Mouse (Mus musculus) neural tube, embryonic 15.5 days (tissue): ENCODE measurements around the gene Wdr86. TPM values are rescaled to one million over a fixed set of nuclear protein-coding genes. Genes with fewer than 3 reads are reported as not detected.

Experiments
- polyA plus RNA-seq: library from polyadenylated mRNA; unstranded; fragments of >200 nt; fragmentation: Nextera tagmentation; extraction: Ambion mirVana; gene quantifications from 2 replicates; pipeline ENCODE4 v1.2.1, GENCODE M21; 2015

Gene Wdr86
- polyA plus RNA-seq, 1 experiment from 2014 or later = 4.1 TPM

Other genes starting within 250 kb of the Wdr86 start
- 5.9 and 13.7 TPM in 2 replicates for gene Gbx1, start 203.5 kb downstream of the Wdr86 start, polyA plus RNA-seq
- gene Asb10, start 189.7 kb downstream of the Wdr86 start, polyA plus RNA-seq = 0.40 and 0.87 TPM in 2 replicates
- 0.24 and 0.26 TPM in 2 replicates for gene 4931409K22Rik, start 173.9 kb downstream of the Wdr86 start, polyA plus RNA-seq
- gene Abcf2, start 153.3 kb downstream of the Wdr86 start, polyA plus RNA-seq = 82.8 and 93.1 TPM in 2 replicates
- 19.3 and 21.2 TPM in 2 replicates for gene Chpf2, start 144.0 kb downstream of the Wdr86 start, polyA plus RNA-seq
- 111 and 135 TPM in 2 replicates for gene Smarcd3, start 106.3 kb downstream of the Wdr86 start, polyA plus RNA-seq
- gene Nub1, start 45.2 kb downstream of the Wdr86 start, polyA plus RNA-seq = 45.6 and 47.5 TPM in 2 replicates
- 1.5 and 2.0 TPM in 2 replicates for gene Crygn, start 27.3 kb upstream of the Wdr86 start, polyA plus RNA-seq
- 230 and 258 TPM in 2 replicates for gene Rheb, start 111.9 kb upstream of the Wdr86 start, polyA plus RNA-seq